Mouse (Mus musculus) liver, embryonic 14.5 days (tissue): ENCODE measurements around the gene Efemp2. TPM values are rescaled to one million over a fixed set of nuclear protein-coding genes. Genes with fewer than 3 reads are reported as not detected.

Experiments
- ATAC-seq: fragments of 200-750 bp; cut with Nextera tagmentation; 2 replicates; pipeline ENCODE4 v1.8.0; 2017; ENCODE audit warnings: moderate number of reproducible peaks, mild to moderate bottlenecking, moderate library complexity; ENCODE audit not compliant: insufficient read depth
- DNase-seq, 3 experiments: peaks; one replicate each; pipeline ENCODE4 v3.0.0-alpha.2; 2012 to 2013; ENCODE audit warnings: low read depth in 3 of 3, low spot score in 3 of 3
- H3K27ac ChIP-seq: fragments of 300-500 bp; sonication (generic); 2 replicates; pipeline ENCODE4 v1.5.1; 2014; ENCODE audit warnings: moderate library complexity, mild to moderate bottlenecking, control low read depth, inconsistent platforms
- H3K27me3 ChIP-seq: fragments of 300-500 bp; sonication (generic); 2 replicates; pipeline ENCODE4 v1.6.1; 2014; ENCODE audit warnings: mild to moderate bottlenecking, low read length, moderate library complexity; ENCODE audit not compliant: control insufficient read depth, insufficient read depth
- H3K36me3 ChIP-seq: fragments of 300-500 bp; sonication (generic); replicated peaks from 2 replicates; pipeline ENCODE4 v1.6.1; 2014; ENCODE audit warnings: low read depth; ENCODE audit not compliant: control insufficient read depth, insufficient read depth
- H3K4me1 ChIP-seq, 2 experiments: fragments of 200-500 bp in 1 of 2; fragments of 300-500 bp in 1 of 2; sonication (generic) in 1 of 2; replicated peaks; 2 replicates each; pipeline ENCODE4 v1.6.1; 2012 to 2014; ENCODE audit warnings: antibody characterized with exemption in 1 of 2, inconsistent platforms in 1 of 2, low read length in 1 of 2; ENCODE audit not compliant: control insufficient read depth in 2 of 2, insufficient read depth in 2 of 2
- H3K4me2 ChIP-seq: fragments of 300-500 bp; sonication (generic); 2 replicates; pipeline ENCODE4 v1.6.1; 2014; ENCODE audit warnings: low read depth, mild to moderate bottlenecking, control low read depth, moderate library complexity
- H3K4me3 ChIP-seq, 2 experiments: fragments of 200-500 bp in 1 of 2; fragments of 300-500 bp in 1 of 2; sonication (generic) in 1 of 2; 2 replicates each; pipeline ENCODE4 v1.5.1; 2012 to 2014; ENCODE audit warnings: low read depth in 2 of 2, low read length in 2 of 2, mild to moderate bottlenecking in 2 of 2, control low read depth in 1 of 2, inconsistent platforms in 1 of 2, moderate library complexity in 1 of 2; ENCODE audit not compliant: insufficient read depth in 1 of 2
- H3K9ac ChIP-seq: fragments of 300-500 bp; sonication (generic); replicated peaks from 2 replicates; pipeline ENCODE4 v1.6.1; 2014; ENCODE audit warnings: mild to moderate bottlenecking, control low read depth, moderate library complexity
- H3K9me3 ChIP-seq: fragments of 300-500 bp; sonication (generic); 2 replicates; pipeline ENCODE4 v1.6.1; 2016; ENCODE audit warnings: low read length, mixed read lengths; ENCODE audit not compliant: control insufficient read depth
- CTCF ChIP-seq: IDR thresholded peaks from 2 replicates; pipeline ENCODE4 v1.5.1; 2016; ENCODE audit warnings: antibody characterized with exemption, low read depth, control low read depth
- EP300 ChIP-seq: IDR thresholded peaks from 2 replicates; pipeline ENCODE4 v1.6.1; 2016; ENCODE audit warnings: antibody characterized with exemption, low read depth
- WGBS: fragments of 180-500 bp; shearing (Covaris S2); extraction: QIAGEN DNeasy Blood & Tissue Kit; methylation state at CpG from one replicate; pipeline ENCODE4 v1.1.7; 2014; ENCODE audit not compliant: insufficient replicate concordance; 5-methylcytosine and 5-hydroxymethylcytosine counted together
- polyA plus RNA-seq, 2 experiments: library from polyadenylated mRNA; depleted of rRNA in 1 of 2; stranded (reverse) in 1 of 2; unstranded in 1 of 2; fragments of >200 nt; fragmentation: Nextera tagmentation in 1 of 2; extraction: Ambion mirVana in 1 of 2; gene quantifications; 2 replicates each; pipeline versions ENCODE4 v1.2.1 to v1.2.3; 2012 to 2014

The Efemp2 gene
- polyA plus RNA-seq, 2 experiments = 11.4 to 11.6 TPM

DNA sequence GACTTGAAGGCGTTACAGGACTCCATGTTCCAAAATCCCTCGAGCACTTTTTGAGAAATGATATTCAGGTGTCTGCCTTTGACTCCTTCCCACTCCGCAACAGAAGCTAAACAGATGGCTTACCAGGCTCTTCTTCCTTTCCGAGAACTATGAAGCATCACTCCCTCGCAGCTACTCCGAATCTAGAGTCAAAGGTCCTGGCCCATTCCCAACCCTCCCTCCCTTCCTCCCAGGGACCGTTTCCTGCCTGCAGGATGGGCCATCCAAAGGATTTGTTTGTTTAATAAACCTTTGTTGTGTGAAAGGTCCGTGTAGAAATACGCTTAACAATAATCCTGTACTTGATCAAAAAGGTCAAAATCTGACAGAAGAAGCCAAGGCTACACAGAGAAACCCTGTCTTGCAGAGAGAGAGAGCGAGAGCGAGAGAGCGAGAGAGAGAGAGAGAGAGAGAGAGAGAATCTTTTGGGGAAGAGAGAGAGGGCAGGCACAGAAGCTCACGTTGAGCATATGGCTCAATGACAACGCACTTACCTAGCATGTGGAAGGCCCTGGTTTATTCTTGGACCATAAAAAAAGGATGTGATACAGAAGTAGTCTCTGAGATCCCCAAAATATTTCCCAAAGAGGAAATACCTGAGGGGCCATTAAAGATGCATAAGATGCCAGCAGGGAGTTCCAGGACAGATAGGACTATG is 15.9 kb upstream of the Efemp2 start, which contains the start of gene Ccdc85b:
Gene Ccdc85b, minus strand, starts transcription at position 149 of the 697 bp plus-strand sequence.
- H3K27ac ChIP-seq = peak within 1 kb of the TSS; percentile 15
- DNase-seq (no peak), ATAC-seq (0 out of 2 replicates have a peak, but pooled peaks have one; percentile 2)
- peak within 1 kb of the TSS; percentile 68 to 69 for H3K4me3 ChIP-seq
- no peak for TF ChIP-seq EP300
- no peak for TF ChIP-seq CTCF
- H3K27me3 ChIP-seq = no peaks in the 10 kb centered on the region
- H3K4me2 ChIP-seq = peak within 1 kb of the TSS; percentile 77
- no peaks in the 10 kb centered on the region for H3K36me3 ChIP-seq
- H3K9me3 ChIP-seq = no peaks in the 10 kb centered on the region
- WGBS = 18% methylated on average over 14 of the region's 14 CpGs
- H3K4me1 ChIP-seq = peaks cover 19 to 22% of the 10 kb centered on the region in 2 experiments
- peak within 1 kb of the TSS; percentile 67 for H3K9ac ChIP-seq

- Histone ChIP-seq H3K4me3 (no peak overlapping the region), H3K4me1 (peaks cover 19 to 22% of the 10 kb centered on the region in 2 experiments), H3K27ac (no peak overlapping the region), H3K27me3 (no peaks in the 10 kb centered on the region), H3K36me3 (no peaks in the 10 kb centered on the region; the same call in 1 of the 2 replicates), H3K9me3 (no peaks in the 10 kb centered on the region), H3K9ac (no peak overlapping the region), H3K4me2 (no peak overlapping the region)
- DNase-seq = no peak
- ATAC-seq = no peak
- TF ChIP-seq EP300 (no peak), CTCF (no peak)
- 55% methylated on average over 7 of the region's 7 CpGs for WGBS
Measured at GRCm38 (mm10) chr19:5459019-5459418, 14.7 kb upstream of the Efemp2 start.

DNA sequence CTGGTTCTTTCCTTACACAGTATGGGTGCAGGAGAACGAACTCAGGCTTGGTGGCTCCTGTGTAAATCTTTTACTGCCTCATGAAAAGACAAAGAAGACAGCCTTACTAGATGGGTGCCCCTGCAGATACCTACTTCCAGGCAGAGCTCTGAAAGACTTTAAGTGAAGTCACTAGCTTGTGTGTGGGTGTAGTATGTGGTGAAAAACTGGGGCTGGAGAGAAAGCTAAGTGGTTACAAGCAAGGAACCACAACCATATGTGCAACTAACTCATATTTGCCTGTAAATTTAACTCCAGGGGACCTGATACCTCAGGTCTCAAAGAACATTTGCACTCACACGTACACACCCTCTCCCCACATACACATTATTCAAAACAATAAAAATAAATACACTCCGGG is 13.9 kb upstream of the Efemp2 start:
- WGBS = 24% methylated on average over 3 of the region's 3 CpGs
- Histone ChIP-seq H3K27ac (no peak overlapping the region), H3K4me3 (peak overlapping the region in 1 of 2 experiments; percentile 77; a peak in 3 of 4 replicates), H3K36me3 (no peaks in the 10 kb centered on the region; the same call in 1 of the 2 replicates), H3K4me2 (peak overlapping the region; percentile 90), H3K9ac (peak overlapping the region; percentile 77), H3K27me3 (no peaks in the 10 kb centered on the region), H3K9me3 (no peaks in the 10 kb centered on the region), H3K4me1 (peaks cover 19 to 22% of the 10 kb centered on the region in 2 experiments)
- DNase-seq (no peak), ATAC-seq (no peak)
- TF ChIP-seq CTCF (no peak), EP300 (no peak)

DNA sequence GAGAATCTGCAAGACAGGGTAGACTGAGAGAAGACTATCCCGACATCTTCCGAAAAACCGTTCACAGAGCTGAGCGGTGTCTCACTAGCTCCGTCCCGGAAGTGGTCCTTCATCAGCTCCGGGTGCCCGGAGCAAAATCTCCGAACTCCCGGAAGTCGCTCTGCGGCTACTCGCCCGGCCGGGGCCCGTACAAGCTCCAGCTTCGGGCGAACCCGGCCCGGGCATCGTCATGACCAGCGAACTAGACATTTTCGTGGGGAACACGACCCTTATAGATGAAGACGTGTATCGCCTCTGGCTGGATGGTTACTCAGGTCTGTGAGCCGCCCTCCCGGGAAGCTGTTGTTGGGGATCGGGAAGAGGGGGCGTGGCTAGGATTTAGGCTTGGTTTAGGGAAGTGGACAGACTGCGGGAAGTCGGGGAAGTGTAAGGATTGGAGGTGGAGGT is 13.3 kb upstream of the Efemp2 start, which contains the start of gene Fibp:
Gene Fibp, plus strand, starts transcription at position 151 of the 447 bp plus-strand sequence.
- Histone ChIP-seq H3K36me3 (no peaks in the 10 kb centered on the region; the same call in 1 of the 2 replicates), H3K4me1 (peaks cover 19 to 20% of the 10 kb centered on the region in 2 experiments), H3K9me3 (no peaks in the 10 kb centered on the region), H3K4me2 (peak within 1 kb of the TSS; percentile 90), H3K9ac (peak within 1 kb of the TSS; percentile 77), H3K27me3 (no peaks in the 10 kb centered on the region), H3K4me3 (peak within 1 kb of the TSS; percentile 77 to 99), H3K27ac (peak within 1 kb of the TSS; percentile 45)
- no peak for TF ChIP-seq CTCF
- no peak for TF ChIP-seq EP300
- DNase-seq (peak; percentile 71 to 75 (median 72)), ATAC-seq (peak; percentile 63)
- WGBS = under 1% methylated on average over 32 of the region's 32 CpGs

- no peak overlapping the region for H3K27ac ChIP-seq
- peaks cover 14 to 19% of the 10 kb centered on the region in 2 experiments for H3K4me1 ChIP-seq
- no peaks in the 10 kb centered on the region; the same call in 1 of the 2 replicates for H3K36me3 ChIP-seq
- H3K4me3 ChIP-seq = peak overlapping the region; percentile 77 to 99; a peak in 3 of 4 replicates
- DNase-seq = no peak
- WGBS = 74% methylated on average over 6 of the region's 6 CpGs
- no peak overlapping the region for H3K9ac ChIP-seq
- TF ChIP-seq CTCF = no peak
- TF ChIP-seq EP300 = no peak
- H3K4me2 ChIP-seq = peak overlapping the region; percentile 90
- no peak for ATAC-seq
- H3K9me3 ChIP-seq = no peaks in the 10 kb centered on the region
- H3K27me3 ChIP-seq = no peaks in the 10 kb centered on the region
Measured at GRCm38 (mm10) chr19:5461411-5461810, 12.3 kb upstream of the Efemp2 start.
